Mouse (Mus musculus) retina, postnatal 7 days (tissue): ENCODE data around the gene Ccne1.

Experiments
- DNase-seq: peaks from one replicate; pipeline ENCODE4 v3.0.0-alpha.2; 2012; ENCODE audit warnings: low read depth, low spot score

Ccne1 gene

DNA sequence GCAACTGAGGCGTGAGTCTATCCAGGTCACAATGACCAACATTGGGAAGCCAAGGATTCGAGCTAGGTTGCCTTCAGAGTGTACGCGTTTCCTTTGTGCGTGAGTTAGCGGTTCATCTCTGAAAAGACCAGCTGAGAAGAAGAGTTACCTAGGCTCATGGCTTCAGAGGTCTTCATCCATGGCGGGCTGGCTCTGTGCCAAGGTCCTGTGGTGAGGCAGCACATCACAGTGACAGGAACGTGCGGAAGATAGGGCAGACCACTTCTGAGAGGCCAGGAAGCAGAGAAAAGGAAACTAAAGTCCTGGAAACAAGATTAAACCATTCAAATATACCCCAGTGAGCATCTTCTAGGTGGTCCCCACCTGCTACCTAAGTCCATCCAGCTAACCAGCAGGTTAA, 53.1 kb downstream of the Ccne1 start:
- DNase-seq, result no peak
